20 mouse cellular contexts compared by ENCODE assay signal in genomic region chr5:39824680-39825079, GRCm38 (mm10).
"Had no signal": no experiment of that assay in that cellular context is flagged by ENCODE, and none has a peak within 500 bp of the region (broad histone marks: within the 10 kb centered on the region; RNA-seq: fewer than 3 reads in every experiment).

No protein-coding gene starts in this region.

- DNase-seq: lung, adult 2 months; lung, postnatal 14 days; lung, postnatal 4 days; midbrain, embryonic 14.5 days; retina, postnatal 1 day; right cerebral cortex, adult 18-20 months; right cerebral cortex, postnatal 25 days; right cerebral cortex, postnatal 4 days; spleen, adult 18-20 months; thymus, adult 18-20 months; thymus, postnatal 14 days; thymus, postnatal 36 days had no signal

- H3K27ac ChIP-seq: lung, embryonic 15.5 days; midbrain, embryonic 10.5 days; midbrain, embryonic 12.5 days; neural tube, embryonic 13.5 days; neural tube, embryonic 15.5 days had no signal

- H3K36me3 ChIP-seq: lung, embryonic 15.5 days; midbrain, embryonic 10.5 days; midbrain, embryonic 12.5 days; neural tube, embryonic 13.5 days; neural tube, embryonic 15.5 days had no signal

- H3K9ac ChIP-seq: lung, embryonic 15.5 days; midbrain, embryonic 12.5 days; neural tube, embryonic 13.5 days; neural tube, embryonic 15.5 days had no signal

- H3K9me3 ChIP-seq: lung, embryonic 15.5 days; midbrain, embryonic 10.5 days; midbrain, embryonic 12.5 days; neural tube, embryonic 13.5 days; neural tube, embryonic 15.5 days had no signal

- H3K4me1 ChIP-seq: lung, embryonic 15.5 days; midbrain, embryonic 10.5 days; midbrain, embryonic 12.5 days; neural tube, embryonic 13.5 days; neural tube, embryonic 15.5 days had no signal

- H3K27me3 ChIP-seq: lung, embryonic 15.5 days; midbrain, embryonic 12.5 days; neural tube, embryonic 13.5 days; neural tube, embryonic 15.5 days had no signal

- H3K4me3 ChIP-seq: lung, embryonic 15.5 days; midbrain, embryonic 10.5 days; midbrain, embryonic 12.5 days; myocyte; neural tube, embryonic 13.5 days; neural tube, embryonic 15.5 days had no signal

- ATAC-seq: lung, postnatal 0 days; midbrain, embryonic 16.5 days had no signal

- H3K4me2 ChIP-seq: lung, embryonic 15.5 days; midbrain, embryonic 12.5 days; neural tube, embryonic 13.5 days; neural tube, embryonic 15.5 days had no signal
